Mouse (Mus musculus): Measurements from ENCODE around the gene Grid1. TPM values are rescaled to one million over a fixed set of nuclear protein-coding genes. Genes with fewer than 3 reads are reported as not detected.

The Grid1 gene
- polyA plus RNA-seq, 2 experiments: 0.04 TPM; not detected in 1

GRCm38 (mm10) chr14:35365177-35365944 lies 545.5 kb downstream of the Grid1 start:
- Histone ChIP-seq H3K9me3 (ENCODE audit: control insufficient read depth, low read length) (no peaks in the 10 kb centered on the region), H3K27me3 (ENCODE audit: control insufficient read depth, insufficient read depth, low read length) (no peaks in the 10 kb centered on the region), H3K27ac (no peak overlapping the region), H3K4me1 (replicated peaks; ENCODE audit: control insufficient read depth in 2 of 2, insufficient read depth in 2 of 2, low read length in 1 of 2) (no peaks in the 10 kb centered on the region), H3K9ac (replicated peaks) (no peak overlapping the region), H3K36me3 (replicated peaks; ENCODE audit: control insufficient read depth, insufficient read depth, low read depth) (no peaks in the 10 kb centered on the region), H3K4me2 (ENCODE audit: low read depth) (no peak overlapping the region), H3K4me3 (ENCODE audit: insufficient read depth in 1 of 2, low read depth in 2 of 2, low read length in 2 of 2) (no peak overlapping the region)
- ATAC-seq (ENCODE audit: insufficient read depth): no peak
- TF ChIP-seq CTCF (IDR thresholded peaks at IDR 0.05; ENCODE audit: low read depth): no peak
- no peak for TF ChIP-seq EP300 (IDR thresholded peaks at IDR 0.05; ENCODE audit: low read depth)
- 66% methylated on average over 7 of the region's 8 CpGs for WGBS (ENCODE audit: insufficient replicate concordance)
- no peak for DNase-seq (ENCODE audit: low read depth in 3 of 3, low spot score in 3 of 3)

DNA sequence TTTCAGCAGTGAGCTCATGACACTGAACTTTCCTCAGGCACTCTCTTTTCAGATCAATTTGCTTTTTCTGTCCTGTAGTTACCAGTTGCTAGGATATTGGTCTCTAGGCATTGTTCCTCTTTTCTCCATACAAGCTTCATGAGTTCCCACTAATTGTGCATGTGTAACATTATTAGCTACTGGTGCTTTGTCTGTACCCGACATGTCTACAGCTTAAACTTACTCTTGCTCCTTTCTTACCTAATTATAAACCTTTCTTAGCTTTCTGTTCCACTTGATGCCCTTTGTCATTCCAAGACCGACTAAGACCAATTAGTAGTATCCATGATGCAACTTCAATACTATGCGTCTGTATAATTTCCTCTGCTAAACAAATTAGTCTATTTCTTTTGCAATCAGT lies 554.5 kb downstream of the Grid1 start:
- Histone ChIP-seq H3K9me3 (ENCODE audit: control insufficient read depth, low read length) (no peaks in the 10 kb centered on the region; the same call in 1 of the 2 replicates), H3K36me3 (replicated peaks; ENCODE audit: control insufficient read depth, insufficient read depth, low read depth) (no peaks in the 10 kb centered on the region), H3K27ac (no peak overlapping the region), H3K27me3 (ENCODE audit: control insufficient read depth, insufficient read depth, low read length) (no peaks in the 10 kb centered on the region), H3K4me1 (replicated peaks; ENCODE audit: control insufficient read depth in 2 of 2, insufficient read depth in 2 of 2, low read length in 1 of 2) (no peaks in the 10 kb centered on the region), H3K4me3 (ENCODE audit: insufficient read depth in 1 of 2, low read depth in 2 of 2, low read length in 2 of 2) (no peak overlapping the region), H3K4me2 (ENCODE audit: low read depth) (no peak overlapping the region), H3K9ac (replicated peaks) (no peak overlapping the region)
- TF ChIP-seq EP300 (IDR thresholded peaks at IDR 0.05; ENCODE audit: low read depth): no peak
- no peak for TF ChIP-seq CTCF (IDR thresholded peaks at IDR 0.05; ENCODE audit: low read depth)
- 61% methylated on average over 3 of the region's 3 CpGs for WGBS (ENCODE audit: insufficient replicate concordance)
- ATAC-seq (ENCODE audit: insufficient read depth) (no peak), DNase-seq (ENCODE audit: low read depth in 3 of 3, low spot score in 3 of 3) (no peak)

DNA sequence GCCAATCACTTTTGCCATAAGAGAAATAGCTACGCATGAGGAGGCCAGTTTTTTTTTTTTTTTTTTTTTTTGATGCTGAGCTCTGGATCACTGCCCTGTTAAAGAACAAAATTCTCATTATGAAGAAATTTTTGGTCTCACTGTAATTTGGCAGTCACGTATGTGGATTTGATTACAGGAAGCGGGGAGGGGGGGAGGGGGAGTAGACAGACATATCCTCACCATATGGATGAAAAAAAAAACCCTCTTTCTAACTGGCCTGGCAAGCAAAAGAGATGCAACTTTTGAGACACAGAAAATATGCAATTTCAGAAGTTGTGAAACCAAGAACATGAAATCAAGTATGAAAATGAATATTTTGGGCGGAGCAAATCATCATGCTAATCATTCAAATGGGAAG lies 573.7 kb downstream of the Grid1 start:
- no peak for ATAC-seq (ENCODE audit: insufficient read depth)
- Histone ChIP-seq H3K9ac (replicated peaks) (no peak overlapping the region), H3K4me2 (ENCODE audit: low read depth) (no peak overlapping the region), H3K27me3 (ENCODE audit: control insufficient read depth, insufficient read depth, low read length) (no peaks in the 10 kb centered on the region), H3K27ac (no peak overlapping the region), H3K4me1 (replicated peaks; ENCODE audit: control insufficient read depth in 2 of 2, insufficient read depth in 2 of 2, low read length in 1 of 2) (no peaks in the 10 kb centered on the region), H3K4me3 (ENCODE audit: insufficient read depth in 1 of 2, low read depth in 2 of 2, low read length in 2 of 2) (no peak overlapping the region), H3K9me3 (ENCODE audit: control insufficient read depth, low read length) (no peaks in the 10 kb centered on the region), H3K36me3 (replicated peaks; ENCODE audit: control insufficient read depth, insufficient read depth, low read depth) (no peaks in the 10 kb centered on the region)
- 48% methylated on average over 4 of the region's 4 CpGs for WGBS (ENCODE audit: insufficient replicate concordance)
- DNase-seq (ENCODE audit: low read depth in 3 of 3, low spot score in 3 of 3): no peak
- TF ChIP-seq CTCF (IDR thresholded peaks at IDR 0.05; ENCODE audit: low read depth): no peak
- no peak for TF ChIP-seq EP300 (IDR thresholded peaks at IDR 0.05; ENCODE audit: low read depth)

DNA sequence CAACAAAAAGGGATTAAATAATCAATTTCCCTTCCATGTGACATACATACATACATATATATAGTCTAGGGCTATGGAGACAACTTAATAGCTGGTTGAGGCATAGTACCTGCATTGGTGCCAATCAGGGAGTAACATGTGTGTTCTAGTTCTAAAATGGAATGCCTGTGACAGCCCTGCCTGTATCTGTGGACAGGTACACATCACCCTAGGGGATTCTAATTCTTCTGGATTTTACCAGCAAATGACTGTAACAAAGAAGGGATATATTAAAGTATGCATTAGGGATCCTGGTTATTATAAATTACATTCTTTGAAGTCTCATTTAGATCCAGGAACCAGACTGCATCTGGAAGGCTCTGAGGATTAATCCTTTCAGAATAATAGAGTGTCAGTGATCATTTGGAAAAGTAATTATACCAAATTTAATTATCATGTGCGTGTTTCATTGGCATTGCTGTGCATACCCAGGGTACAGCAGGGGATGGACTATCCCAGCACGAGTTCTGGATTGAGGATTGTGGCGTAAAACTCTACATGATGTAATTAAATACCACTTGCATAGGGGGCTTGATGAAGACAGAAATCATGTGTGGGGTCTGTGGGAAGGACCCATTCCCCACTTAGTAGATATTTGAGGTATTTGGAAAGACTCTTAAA lies 584.5 kb downstream of the Grid1 start:
- H3K27ac ChIP-seq: no peak overlapping the region
- no peak overlapping the region for H3K9ac ChIP-seq (replicated peaks)
- ATAC-seq (ENCODE audit: insufficient read depth) (no peak), DNase-seq (ENCODE audit: low read depth in 3 of 3, low spot score in 3 of 3) (no peak)
- TF ChIP-seq EP300 (IDR thresholded peaks at IDR 0.05; ENCODE audit: low read depth) (no peak), CTCF (IDR thresholded peaks at IDR 0.05; ENCODE audit: low read depth) (no peak)
- no peaks in the 10 kb centered on the region for H3K4me1 ChIP-seq (replicated peaks; ENCODE audit: control insufficient read depth in 2 of 2, insufficient read depth in 2 of 2, low read length in 1 of 2)
- no peaks in the 10 kb centered on the region for H3K27me3 ChIP-seq (ENCODE audit: control insufficient read depth, insufficient read depth, low read length)
- no peak overlapping the region for H3K4me3 ChIP-seq (ENCODE audit: insufficient read depth in 1 of 2, low read depth in 2 of 2, low read length in 2 of 2)
- H3K4me2 ChIP-seq (ENCODE audit: low read depth): no peak overlapping the region
- no peaks in the 10 kb centered on the region for H3K9me3 ChIP-seq (ENCODE audit: control insufficient read depth, low read length)
- no peaks in the 10 kb centered on the region for H3K36me3 ChIP-seq (replicated peaks; ENCODE audit: control insufficient read depth, insufficient read depth, low read depth)
- 59% methylated on average over 3 of the region's 3 CpGs for WGBS (ENCODE audit: insufficient replicate concordance)

- Histone ChIP-seq H3K9me3 (ENCODE audit: control insufficient read depth, low read length) (no peaks in the 10 kb centered on the region), H3K27ac (no peak overlapping the region), H3K36me3 (replicated peaks; ENCODE audit: control insufficient read depth, insufficient read depth, low read depth) (no peaks in the 10 kb centered on the region), H3K4me3 (ENCODE audit: insufficient read depth in 1 of 2, low read depth in 2 of 2, low read length in 2 of 2) (no peak overlapping the region), H3K9ac (replicated peaks) (no peak overlapping the region), H3K4me2 (ENCODE audit: low read depth) (no peak overlapping the region), H3K27me3 (ENCODE audit: control insufficient read depth, insufficient read depth, low read length) (no peaks in the 10 kb centered on the region), H3K4me1 (replicated peaks; ENCODE audit: control insufficient read depth in 2 of 2, insufficient read depth in 2 of 2, low read length in 1 of 2) (no peaks in the 10 kb centered on the region)
- ATAC-seq (ENCODE audit: insufficient read depth) (no peak), DNase-seq (ENCODE audit: low read depth in 3 of 3, low spot score in 3 of 3) (no peak)
- WGBS (ENCODE audit: insufficient replicate concordance): 51% methylated on average over 2 of the region's 2 CpGs
- no peak for TF ChIP-seq EP300 (IDR thresholded peaks at IDR 0.05; ENCODE audit: low read depth)
- no peak for TF ChIP-seq CTCF (IDR thresholded peaks at IDR 0.05; ENCODE audit: low read depth)
Measured at GRCm38 (mm10) chr14:35430259-35430658, 610.4 kb downstream of the Grid1 start.
